Mouse (Mus musculus) erythroblast, adult 5-6 weeks (primary cell): ENCODE results near the gene Cldn12. TPM values are rescaled to one million over a fixed set of nuclear protein-coding genes. Genes with fewer than 3 reads are reported as not detected.

Source experiments
- ATAC-seq: replicated peaks from 2 replicates; pipeline ENCODE4 v1.8.0; 2016; ENCODE audit warnings: moderate number of reproducible peaks, mild to moderate bottlenecking, moderate TSS enrichment, inconsistent platforms; ENCODE audit not compliant: poor library complexity, low FRiP score, severe bottlenecking
- total RNA-seq, 2 experiments: library from RNA; stranded (forward) in 1 of 2; stranded (reverse) in 1 of 2; fragments of 150-400 nt in 1 of 2; fragments of 200-764, 138-1000 nt in 1 of 2; gene quantifications; 2 replicates each; pipeline versions ENCODE4 v1.2.3 to v1.2.4; 2015 to 2017; ENCODE audit warnings: low replicate concordance in 2 of 2

The Cldn12 gene
- total RNA-seq, 2 experiments from 2014 or later, result 1.2 TPM; not detected in 1

DNA sequence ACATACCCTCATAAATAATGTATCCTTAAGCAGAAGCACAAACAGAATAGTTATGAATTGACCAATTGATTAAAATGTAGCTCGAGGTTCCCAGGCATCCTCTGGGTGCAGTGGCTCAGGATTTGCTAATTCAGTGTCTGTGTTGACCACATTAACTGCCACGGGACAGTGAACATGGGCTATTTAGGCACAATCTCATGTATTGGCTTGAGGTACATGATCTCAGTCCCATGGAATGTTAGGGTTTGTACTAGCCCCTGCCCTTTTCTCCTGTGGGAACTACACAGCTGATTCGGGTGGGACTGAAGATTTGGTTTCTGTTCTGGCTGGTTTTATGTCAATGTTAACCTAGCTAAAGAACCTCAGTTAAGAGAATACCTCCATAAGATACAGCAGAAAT lies 18.4 kb downstream of the Cldn12 start:
- ATAC-seq, result no peak

- ATAC-seq, result no peak
Measured at GRCm38 (mm10) chr5:5495042-5495441, 19.7 kb downstream of the Cldn12 start.

DNA sequence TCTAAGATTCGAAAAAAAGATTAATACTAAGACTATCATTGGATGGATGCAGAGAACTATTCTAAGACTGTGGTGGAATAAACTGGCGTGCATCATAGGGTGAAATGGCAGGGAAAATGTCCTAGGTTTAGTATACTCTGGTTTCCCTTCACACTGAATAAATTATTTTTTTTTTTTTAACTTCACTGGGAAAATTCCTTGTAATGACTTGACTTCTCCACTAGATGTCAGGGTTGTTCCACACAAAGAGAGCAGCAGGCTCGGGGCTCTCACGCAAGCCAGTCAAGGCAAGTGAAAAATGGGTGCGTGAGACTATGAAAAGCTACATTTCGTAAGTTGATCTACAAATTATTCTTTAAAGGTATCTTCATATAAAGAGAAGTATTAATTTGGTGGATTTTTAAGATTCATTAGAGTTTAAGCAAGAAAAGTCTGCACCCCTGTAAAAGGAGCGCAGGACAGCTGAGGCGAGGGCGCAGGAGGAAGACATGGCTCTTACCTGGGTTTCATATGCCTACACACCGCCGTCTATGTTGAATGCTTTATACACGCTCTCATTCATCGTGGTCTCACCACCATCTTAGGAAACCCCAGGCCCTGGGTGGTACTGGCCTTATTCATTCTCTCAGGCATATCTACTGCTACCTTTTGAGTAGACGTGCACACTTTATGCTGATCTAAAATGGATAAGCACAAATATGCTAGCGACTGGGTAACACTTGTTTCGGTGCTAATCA lies 20.3 kb downstream of the Cldn12 start:
- no peak for ATAC-seq

GRCm38 (mm10) chr5:5492163-5492562 lies 22.6 kb downstream of the Cldn12 start:
- ATAC-seq, result no peak

GRCm38 (mm10) chr5:5486071-5486470 lies 28.7 kb downstream of the Cldn12 start:
- ATAC-seq, result no peak

DNA sequence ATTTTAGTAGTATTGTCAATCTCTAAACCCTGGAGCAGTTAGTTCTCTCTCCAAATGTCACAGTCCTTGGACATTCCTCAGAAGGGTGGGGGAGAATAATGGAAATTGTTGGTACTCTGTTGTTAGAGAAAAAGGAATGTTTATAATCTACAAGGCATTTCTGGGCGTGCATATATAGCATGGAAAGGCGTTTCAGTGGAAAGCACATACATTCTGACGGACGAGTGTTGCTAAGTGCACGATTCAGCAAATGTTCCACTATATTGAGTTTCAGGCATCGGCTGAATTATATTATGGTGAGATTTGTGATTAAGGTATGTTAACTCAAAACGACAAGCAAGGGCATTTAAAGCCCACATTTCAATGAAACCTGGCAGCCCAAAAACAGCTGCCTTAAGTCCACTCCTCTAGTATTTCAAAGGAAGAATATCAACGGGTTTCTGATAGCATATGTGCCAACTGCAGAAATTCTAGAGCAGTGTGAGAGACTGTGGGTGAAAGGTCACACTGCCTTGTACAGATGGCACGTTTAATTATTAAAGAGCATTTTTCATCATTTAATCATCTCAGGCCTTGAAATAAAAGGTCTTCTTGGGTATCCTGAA lies 31.4 kb downstream of the Cldn12 start:
- no peak for ATAC-seq

DNA sequence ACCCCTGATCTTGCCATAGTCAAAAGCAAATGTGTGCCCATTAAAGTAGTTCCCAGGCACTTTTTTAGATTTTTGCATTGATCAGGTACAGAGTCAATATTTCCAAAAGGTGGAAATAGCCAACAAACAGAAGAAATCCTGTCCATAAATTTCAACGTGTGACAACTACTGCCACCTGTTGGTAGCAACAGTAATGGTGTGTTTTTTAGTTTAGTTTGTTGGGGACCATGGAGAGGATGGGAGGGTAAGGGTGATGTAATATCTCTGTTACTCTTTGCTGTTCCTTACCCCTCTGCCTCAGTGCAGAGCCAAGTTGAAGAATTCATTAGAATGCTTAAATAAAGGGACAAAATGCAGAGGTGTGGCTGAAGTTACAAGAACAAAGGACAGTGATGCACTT lies 33.1 kb downstream of the Cldn12 start:
- ATAC-seq, result no peak

GRCm38 (mm10) chr5:5479043-5479442 lies 35.7 kb downstream of the Cldn12 start, which contains the start of gene 1700015F17Rik:
Gene 1700015F17Rik (minus strand): TSS chr5:5479143.
- no peak for ATAC-seq

DNA sequence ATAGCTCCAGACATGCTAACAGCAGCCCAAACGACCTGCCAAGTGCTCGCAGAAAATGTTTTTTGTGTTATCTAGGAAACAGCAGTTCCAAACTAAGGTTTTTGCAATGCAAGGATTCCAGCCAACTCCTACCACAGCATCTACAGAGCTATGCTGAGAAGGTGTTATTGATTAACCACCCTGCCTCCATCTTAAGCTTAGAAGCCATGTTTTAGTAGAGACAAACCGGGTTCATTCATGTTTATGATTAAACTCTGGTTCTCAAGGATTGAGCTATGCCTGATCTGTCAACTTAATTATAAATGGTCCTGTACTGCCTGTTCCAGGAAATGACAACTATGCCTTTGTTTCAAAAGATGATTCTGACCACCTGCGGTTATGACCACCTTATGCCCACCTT lies 38.6 kb downstream of the Cldn12 start:
- ATAC-seq, result no peak

GRCm38 (mm10) chr5:5465256-5465655 lies 49.5 kb downstream of the Cldn12 start:
- no peak for ATAC-seq

Other genes starting within 250 kb of the Cldn12 start
- 0.63 TPM in 1 of 2 replicates, not detected in the other for gene Cdk14, start 94.6 kb downstream of the Cldn12 start, total RNA-seq (2015; ENCODE audit: low replicate concordance)
- 0.56 and 0.60 TPM in 2 replicates for gene Cdk14, start 94.6 kb downstream of the Cldn12 start, total RNA-seq (2017; ENCODE audit: low replicate concordance)
- gene 1700015F17Rik, start 35.8 kb downstream of the Cldn12 start, total RNA-seq (2015; ENCODE audit: low replicate concordance), result not detected in 2 replicates
- not detected in 2 replicates for gene 1700015F17Rik, start 35.8 kb downstream of the Cldn12 start, total RNA-seq (2017; ENCODE audit: low replicate concordance)
- gene Gtpbp10, start 44.6 kb upstream of the Cldn12 start, total RNA-seq (2015; ENCODE audit: low replicate concordance), result 2.7 and 10.6 TPM in 2 replicates
- 3.8 and 5.0 TPM in 2 replicates for gene Gtpbp10, start 44.6 kb upstream of the Cldn12 start, total RNA-seq (2017; ENCODE audit: low replicate concordance)
- not detected in 2 replicates for gene Gm8773, start 58.8 kb upstream of the Cldn12 start, total RNA-seq (2015; ENCODE audit: low replicate concordance)
- gene Gm8773, start 58.8 kb upstream of the Cldn12 start, total RNA-seq (2017; ENCODE audit: low replicate concordance), result not detected in 2 replicates
- not detected in 2 replicates for gene Cfap69, start 149.3 kb upstream of the Cldn12 start, total RNA-seq (2015; ENCODE audit: low replicate concordance)
- 4.6 TPM in 1 of 2 replicates, not detected in the other for gene Cfap69, start 149.3 kb upstream of the Cldn12 start, total RNA-seq (2017; ENCODE audit: low replicate concordance)
- gene Steap2, start 179.6 kb upstream of the Cldn12 start, total RNA-seq (2015; ENCODE audit: low replicate concordance), result not detected in 2 replicates
- not detected in 2 replicates for gene Steap2, start 179.6 kb upstream of the Cldn12 start, total RNA-seq (2017; ENCODE audit: low replicate concordance)
- gene Steap1, start 234.4 kb upstream of the Cldn12 start, total RNA-seq (2015; ENCODE audit: low replicate concordance), result not detected in 2 replicates
- gene Steap1, start 234.4 kb upstream of the Cldn12 start, total RNA-seq (2017; ENCODE audit: low replicate concordance), result not detected in 2 replicates